Mouse (Mus musculus) A20 (cell line): ENCODE measurements around the gene Dock10.

Experiments used
- DNase-seq: peaks from one replicate; pipeline ENCODE4 v3.0.0-alpha.2; 2011; ENCODE audit warnings: low read depth, low spot score

Gene Dock10

DNA sequence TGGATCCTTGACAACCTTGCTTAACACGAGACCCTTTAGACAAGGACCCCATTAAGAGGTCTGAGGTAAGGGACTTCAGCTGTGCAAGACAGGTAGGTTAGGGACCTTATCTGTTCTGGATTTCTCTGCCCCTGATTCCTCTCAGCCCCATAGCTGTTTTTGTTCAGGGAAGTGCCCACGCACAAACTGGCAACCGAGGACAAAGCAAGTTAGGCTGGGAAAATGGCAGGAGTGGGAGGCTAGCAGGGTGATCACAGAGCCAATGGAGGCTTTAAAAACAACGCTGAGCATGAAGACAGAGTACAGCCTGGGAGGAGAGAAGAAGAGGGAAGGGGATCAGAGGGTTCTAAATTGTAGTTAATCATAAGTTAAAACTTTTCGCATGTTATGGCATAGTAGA lies 141.7 kb downstream of the Dock10 start:
- no peak for DNase-seq

DNA sequence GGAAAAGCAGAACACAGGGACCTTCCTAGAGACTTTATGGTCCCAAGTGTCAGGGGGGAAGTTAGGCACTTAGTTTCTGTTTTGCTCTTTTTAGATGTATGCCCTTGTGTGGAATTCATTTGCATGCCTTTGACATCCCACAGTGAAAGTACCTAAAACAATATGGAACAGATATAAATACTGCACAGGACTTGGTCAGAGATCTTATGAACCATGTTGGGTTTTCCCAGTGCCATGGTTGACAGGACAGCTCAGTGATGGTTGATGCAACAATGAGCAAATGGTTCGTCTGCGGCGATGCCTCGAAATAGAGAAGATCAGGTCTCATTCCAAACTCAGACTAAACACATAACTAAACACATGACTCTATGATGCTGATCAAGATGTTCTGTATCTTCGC lies 143.6 kb downstream of the Dock10 start:
- DNase-seq: no peak

DNA sequence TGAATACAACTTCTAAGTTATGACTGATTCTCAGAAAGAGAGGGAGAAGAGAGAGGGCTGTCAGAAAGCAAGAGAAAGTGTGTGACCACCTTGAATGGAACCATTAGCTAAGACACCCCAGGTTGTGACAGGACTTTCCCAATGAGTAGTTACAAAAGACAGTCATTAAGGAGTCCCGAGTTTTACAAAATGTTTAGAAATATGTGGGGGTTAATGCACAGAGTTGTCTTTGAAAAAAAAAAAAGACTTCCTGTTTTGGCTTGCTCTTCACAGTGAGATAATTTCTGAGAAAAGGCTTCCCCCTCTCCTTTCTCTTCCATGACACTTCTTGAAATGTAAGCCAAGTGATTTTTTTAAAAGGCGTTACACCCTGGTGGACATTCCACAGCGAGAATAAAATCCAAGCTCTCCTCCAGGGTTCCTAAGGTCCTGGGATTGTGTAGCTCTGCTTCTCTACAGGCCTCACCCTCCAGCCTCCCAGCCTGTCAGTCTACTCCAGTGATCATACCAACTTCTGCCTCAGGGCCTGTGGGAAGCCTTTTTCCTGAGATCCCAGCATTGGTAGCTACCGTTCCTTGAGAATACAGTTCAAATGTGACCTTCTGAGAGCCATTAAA lies 144.8 kb downstream of the Dock10 start:
- no peak for DNase-seq

DNA sequence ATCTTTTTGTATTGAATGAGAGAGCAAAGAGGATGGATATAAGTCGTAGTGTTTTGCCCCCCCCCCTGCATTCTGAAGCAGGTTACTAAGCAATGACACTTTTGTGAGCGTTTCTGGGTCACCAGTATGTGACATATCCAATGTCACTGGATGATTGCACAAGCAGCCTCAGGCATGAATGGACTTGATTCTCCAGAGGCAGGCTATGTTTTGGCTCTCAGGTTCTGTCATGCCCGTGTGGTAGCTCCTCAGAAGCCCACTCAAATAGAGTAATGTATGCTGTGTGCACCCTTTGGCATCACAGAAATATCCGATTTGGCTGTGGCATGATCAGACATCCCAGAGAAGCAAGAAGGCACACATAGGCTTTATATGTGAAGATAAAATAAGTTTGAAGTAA lies 150.8 kb downstream of the Dock10 start:
- no peak for DNase-seq

DNA sequence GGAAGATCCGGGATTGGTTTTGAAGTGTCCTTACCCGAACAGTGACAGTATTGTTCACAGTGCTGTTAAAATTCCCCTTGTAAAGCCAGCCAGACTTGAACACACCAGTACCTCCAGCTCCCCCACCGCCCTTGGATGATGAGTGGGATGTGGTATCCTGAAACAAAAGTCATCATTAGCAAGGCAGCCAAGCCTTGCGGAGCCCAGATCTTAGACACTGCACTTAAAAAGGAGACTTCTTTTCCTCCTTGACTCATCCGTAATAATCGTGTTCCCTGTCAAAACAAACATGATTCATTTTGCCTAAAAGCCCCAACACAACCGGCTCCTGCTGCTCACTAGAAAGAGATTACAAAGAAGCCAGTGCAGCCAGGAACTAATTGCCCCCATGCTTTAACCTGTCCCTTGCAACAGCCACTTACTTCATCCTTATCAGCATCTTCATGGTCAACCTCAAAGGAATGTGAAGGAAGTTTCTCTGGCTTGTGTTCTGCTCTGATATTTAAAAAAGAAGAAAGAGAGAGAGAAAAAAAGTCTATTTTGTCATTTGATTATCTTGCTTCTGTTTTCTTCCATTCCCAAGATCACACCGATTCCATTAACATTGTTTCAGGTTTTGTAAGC lies 152.1 kb downstream of the Dock10 start:
- no peak for DNase-seq

DNA sequence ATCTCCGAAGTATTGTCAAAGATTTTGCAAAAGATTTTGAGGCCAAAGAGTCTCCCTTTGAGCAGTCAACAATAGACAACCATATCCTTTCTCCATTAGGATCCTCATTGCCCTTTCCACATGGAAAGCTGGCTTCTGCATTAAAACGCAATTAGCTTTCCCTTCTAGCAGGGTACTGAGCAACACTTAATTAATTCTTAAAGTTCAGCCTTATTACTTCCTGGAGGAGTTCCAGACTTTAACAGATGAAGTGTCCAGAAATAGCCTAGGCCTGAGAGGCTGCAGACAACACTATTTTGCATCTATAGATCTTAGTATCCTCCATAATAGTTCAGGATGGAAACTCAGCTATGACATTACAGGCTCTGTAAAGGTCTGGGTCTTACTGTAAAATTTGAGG lies 154.0 kb downstream of the Dock10 start:
- DNase-seq: no peak

DNA sequence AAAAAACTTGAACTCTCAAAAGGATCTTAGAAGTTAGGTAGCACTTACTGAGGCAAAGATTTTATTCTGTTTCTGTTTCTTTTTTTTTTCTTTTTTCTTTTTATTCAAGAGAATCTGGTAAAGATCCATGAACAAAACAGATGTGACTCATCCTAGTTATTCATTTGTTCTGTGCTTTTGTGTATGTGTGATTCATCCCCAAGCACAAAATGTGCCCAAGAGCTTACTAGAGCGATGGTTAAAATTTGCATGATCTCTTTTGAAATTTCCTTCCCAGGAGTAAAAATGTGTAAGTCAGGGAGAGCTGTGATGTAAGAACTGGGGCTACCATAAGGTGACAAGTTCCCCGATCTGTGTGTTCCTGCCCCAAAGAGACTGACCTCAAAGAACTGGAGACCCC lies 155.2 kb downstream of the Dock10 start:
- no peak for DNase-seq

DNA sequence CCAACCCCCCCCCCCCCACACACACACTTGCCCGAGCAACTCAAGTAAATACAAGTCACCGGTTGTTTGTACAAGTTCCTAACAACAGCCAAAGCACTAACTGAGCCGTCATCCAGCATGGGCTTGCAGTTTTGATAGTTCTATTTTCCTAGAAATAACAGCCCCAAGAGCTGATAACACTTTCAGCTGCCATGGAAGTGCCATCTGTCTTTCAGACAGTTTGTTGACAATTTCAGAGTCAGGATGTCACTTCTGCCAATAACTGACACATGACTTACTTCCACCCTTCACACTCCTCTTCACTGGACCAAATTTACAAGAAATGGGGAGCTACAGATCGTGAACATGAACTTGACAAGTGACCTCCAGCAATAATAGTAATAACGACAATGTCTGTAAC lies 175.0 kb downstream of the Dock10 start:
- no peak for DNase-seq

DNA sequence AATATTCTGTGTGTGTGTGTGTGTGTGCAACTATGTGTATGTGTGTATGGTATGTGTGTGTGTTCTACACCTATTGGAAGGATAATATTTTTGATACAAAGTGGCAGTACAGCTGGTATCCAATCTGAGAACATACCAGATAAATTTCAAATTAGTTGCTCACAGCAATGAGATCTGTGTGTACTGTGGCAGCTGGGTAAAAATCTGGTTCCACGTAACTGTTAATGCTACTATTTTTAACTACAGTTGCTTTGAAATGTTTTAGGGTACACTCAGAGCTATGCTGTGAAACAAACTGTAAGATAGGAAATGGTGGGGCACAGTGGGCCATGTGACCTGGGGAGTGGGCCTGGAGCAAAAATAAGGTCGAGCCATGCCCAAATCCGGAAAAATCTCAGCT lies 176.1 kb downstream of the Dock10 start:
- DNase-seq: no peak

DNA sequence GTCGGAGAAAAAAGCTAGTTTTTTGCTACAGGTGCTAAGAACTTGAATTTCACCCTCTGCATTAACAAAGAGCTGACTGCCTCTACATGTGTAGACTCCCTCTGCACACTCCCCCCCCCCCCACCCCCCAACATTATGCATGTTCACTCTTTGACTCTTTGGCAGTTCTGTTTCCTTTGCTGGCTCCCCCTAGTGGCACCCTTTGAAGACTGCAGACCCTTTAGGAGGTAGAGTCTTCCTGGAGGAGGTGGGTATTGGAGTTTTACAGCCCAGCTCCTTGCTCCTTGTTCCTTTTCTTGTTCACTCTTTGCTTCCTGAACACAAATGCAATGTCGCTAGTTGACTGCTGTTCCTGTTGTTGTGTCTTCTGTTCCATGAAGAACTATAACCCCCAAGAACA lies 181.4 kb downstream of the Dock10 start:
- DNase-seq: peak; percentile 8

DNA sequence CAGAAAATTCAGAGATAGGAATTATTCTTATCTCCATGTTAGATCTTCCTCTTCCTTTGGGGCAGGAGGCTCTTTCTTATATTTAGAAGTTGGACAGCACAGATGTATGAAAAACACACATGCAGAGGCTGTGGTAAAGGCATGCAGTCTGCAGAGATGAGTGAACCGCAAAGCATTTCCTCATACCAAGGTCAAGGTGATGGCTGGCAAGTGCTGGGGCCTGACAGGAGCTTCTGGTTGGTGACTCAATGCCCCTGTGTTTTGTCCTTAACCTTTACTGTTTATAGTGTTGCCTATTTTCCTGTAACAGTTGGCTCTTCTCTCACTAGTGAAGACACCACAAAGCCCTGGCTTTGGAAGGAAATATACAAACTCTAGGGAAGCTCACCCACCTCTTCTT lies 201.9 kb downstream of the Dock10 start:
- DNase-seq: no peak

DNA sequence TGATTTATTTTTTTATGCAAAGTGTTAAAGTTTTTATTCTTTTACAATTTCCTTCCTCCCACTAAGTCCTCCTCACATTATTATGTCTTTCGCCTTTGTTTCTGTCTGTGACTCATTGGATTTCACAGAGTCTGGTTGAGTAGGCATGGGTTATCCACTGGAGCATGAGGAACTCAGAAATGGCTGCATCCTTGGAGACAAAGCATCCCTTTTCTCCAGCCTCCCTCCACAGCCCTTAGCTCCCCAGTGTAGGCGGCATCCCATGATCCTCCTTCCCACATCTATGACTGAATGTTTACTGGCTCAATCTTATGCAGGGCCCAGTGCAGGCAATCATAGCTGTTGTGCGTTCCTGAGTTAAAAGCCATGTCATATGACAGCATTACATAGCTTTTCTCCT lies 216.8 kb downstream of the Dock10 start:
- DNase-seq: no peak

DNA sequence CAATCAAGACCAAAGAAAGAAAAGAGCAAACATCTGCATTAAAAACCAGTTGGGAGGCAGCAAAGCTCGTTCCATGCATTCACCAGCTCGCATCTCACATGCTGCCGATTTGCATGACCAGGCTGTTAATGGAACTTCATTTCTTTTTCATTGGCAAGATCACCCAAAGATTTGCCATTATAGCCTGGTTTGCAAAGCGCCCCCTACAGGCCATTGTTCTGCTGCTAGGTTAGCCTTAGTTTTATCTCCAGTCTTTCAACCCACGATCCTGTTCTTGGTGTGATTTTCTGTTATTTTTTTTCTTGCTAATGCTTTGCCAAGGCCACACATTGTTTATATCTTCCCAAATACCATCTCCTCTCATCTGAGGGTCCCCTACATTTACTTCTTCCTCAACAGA lies 236.1 kb downstream of the Dock10 start:
- DNase-seq: peak; percentile 17

DNA sequence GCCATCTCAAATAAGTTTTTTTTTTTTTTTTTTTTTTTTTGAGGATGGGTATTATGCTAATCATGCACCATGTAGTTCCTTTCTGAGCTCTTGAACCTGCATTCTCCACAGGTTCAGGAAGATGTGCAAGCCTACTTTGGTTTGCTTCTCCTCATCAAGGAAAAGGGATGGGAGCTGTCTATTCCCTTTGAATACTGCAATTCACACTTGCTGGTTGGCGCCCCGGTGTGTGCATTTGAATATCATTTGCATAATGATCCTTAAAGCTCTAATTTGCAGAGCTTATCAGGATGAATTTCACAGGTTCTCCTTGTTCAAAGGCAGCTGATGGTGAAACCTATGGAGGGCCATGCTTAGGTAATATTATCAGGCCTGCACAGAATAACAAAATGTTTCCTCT lies 237.9 kb downstream of the Dock10 start:
- DNase-seq: no peak

DNA sequence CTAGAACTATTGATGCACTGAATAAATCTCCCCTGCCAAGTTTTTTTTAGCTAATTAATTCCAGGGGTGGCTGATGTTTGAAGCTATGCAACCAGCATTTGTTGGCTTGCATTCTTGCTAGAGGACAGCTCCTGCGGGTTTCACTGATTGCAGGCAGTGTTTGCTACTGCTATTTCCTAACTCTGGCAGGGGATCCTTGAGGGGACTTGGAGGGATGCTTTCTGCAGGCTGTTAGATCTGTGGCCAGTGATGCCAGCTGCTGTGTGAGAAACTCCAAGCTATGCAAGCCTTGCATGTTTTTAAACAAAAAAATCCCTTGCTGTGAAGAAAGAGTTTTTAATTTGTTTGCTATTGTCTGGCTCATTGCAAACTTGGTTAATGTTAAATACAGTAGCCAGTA lies 238.4 kb downstream of the Dock10 start:
- no peak for DNase-seq

DNA sequence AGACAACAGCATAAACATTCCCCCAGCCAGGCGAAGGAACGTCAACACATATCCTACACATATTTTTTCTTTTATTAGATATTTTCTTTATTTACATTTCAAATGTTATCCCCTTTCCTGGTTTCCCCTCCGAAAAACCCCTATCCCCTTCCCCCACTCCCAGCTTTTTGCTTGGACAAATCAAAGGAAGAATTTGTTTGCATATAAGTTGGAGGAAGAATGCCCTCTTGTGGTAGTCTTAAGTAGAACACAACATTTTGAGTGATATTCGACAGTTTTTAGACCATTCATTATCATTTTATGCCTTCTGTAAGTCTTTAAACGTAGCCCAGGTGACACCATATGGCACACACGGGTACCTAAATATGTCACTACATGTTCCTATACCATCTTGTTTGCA lies 242.5 kb downstream of the Dock10 start:
- DNase-seq: peak; percentile 25

DNA sequence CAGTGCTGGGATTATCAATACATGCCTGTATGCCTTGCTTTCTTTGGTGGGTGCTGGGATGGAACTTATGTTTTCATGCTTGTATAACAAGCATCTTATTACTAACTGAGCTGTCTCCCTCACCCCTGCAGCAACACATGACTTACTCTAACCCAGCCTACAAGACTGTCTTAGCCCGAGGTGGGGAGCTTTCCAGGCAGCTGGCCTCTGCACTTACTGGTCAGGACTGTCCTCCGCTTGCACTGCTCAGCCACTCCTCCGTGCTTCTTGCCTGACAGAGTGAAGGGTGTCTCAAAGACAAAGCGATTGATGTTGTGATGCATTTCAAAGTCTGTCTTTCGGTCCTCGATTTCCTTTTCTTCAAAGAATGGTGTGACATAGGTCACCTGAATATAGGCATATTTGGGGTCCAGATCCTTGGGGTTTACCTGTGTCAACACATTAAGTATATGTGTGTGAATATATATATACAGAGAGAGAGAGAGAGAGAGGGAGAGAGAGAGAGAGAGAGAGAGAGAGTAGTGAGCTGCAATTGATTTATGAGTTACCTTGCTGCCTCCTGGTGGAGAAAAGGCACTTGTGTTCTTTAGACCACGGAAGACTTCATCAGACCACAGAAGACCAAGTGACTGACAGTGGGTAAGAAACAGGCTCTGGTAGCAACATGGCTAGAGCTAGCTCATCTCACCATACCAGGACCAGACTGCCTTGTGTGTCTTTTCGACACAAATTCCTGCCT lies 245.9 kb downstream of the Dock10 start:
- DNase-seq: peak; percentile 60

DNA sequence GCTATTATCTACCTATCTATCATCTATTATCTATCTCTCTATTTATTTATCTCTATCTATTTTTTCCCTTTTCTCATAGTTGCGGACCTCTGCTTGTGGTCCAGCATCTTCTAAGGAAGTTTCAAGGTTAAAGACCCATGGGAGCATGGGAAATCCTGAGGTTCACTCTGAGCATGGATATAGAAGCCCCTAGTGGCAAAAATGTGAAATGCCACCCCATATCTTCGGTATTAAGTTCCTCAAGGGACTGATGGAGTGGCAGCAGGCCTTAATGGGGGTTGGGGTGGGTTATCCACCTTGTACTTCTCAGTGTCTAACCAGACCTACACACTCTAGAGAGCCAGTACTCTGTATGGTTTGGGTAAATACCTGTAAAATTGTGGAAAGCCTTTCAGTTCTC lies 253.6 kb downstream of the Dock10 start:
- peak; percentile 30 for DNase-seq

DNA sequence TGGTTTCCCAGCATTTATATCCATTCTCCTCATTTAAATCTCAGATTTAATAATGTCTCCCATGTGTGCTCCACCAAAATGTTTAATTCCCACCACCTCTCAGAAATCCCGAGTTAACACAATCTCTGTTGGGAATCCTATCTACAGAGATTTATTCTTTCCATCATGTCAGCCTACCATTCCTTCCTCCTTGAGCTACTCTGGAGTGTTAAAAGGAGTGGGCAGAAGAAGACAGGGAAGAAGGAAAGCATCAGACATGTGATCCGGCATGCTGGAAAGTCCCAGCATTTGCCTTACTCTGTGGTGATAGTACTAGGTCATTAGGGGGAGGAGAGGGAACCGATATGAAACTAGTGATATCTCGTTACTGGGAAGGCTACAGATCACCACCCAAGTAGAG lies 254.2 kb downstream of the Dock10 start:
- no peak for DNase-seq

DNA sequence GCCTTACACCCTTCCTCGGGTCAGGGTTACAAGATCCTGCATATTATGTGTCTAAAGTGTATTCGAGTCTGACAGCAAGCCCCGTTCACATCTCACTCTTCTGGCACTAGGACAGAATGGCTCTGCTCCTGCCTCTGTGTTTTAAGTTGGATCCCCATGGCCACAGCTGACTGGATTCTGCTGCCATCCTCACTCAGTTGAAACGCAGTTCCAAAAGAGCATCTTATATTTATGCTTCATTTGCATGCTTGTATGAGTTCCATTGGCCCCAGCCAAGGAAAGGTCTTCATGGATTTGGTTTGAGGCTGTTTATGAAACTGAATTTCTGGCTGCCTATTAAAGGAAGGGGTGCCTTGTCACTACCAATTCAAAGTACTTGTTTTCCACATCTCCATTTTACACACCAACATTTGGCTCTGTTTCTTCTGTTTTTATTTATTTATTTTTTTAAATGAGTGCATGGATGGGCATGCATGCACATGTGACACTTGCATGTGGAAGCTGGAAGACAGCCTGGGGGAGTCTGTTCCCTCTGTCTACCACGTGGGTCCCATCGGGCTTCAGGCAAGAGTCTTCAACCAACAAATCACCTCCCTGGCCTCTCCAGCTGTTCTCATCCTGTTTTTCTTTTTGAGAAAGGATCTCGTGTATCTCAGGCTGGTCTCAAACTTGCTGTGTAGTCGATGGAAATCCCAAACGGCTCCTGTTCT lies 255.7 kb downstream of the Dock10 start:
- no peak for DNase-seq

DNA sequence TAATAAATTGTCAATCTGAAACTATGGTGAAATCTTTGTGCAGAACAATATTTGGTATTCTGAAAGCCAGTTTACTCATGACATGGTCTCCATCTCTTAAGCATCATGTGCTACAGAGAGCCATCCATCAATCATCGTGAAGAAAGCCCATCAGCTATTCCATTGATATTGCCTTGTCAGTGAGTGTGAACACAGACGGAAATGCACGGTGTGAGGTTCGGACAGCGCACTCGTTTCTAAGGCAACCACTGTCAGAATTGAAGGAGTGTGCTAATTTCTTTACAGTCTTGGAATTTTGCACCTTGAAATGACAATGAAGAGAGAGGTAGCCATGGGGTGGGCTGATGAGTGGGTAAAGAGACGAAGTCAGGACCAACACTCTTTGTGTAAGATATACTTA lies 259.1 kb downstream of the Dock10 start:
- DNase-seq: no peak

DNA sequence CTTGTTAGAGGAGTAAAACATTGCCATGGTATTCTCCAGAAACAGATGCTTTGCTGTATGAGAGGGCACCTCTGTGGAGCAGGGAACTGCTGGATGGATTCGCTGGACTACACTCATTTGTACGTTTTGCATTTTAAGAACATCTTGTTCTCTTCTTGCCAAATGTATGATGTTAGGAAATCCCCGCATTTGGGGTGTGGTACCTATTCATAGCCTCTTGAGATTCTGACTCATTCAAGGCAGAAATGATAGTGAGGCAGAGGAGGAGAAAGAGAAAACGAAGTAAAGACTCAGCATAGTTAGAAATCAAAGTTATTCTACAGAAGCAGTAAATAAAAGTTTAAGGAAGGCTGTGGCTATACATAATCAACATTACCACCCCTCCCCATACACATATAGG lies 262.0 kb downstream of the Dock10 start:
- DNase-seq: peak; percentile 13

DNA sequence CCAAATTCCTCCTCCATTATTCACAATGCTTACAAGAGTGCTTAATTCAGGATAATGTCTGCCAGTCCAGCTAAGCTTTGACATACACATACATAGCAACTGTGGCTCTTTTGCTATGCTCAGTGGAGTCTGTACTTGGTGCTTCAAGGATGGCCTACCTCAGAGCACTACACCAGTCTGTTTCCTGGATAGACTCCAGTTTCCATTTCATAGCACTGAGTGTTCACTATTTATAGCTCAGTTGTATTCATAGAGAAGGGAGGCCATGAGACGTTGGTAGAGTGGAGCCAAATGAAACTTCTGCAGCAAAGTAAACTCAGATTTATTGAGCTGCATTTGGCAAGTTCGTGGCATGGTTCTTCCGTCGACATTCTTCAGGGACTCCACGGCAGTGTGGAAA lies 274.9 kb downstream of the Dock10 start:
- DNase-seq: no peak
